Mouse (Mus musculus) kidney, adult 2 months (tissue): ENCODE results near the gene AC109138.7. TPM values are rescaled to one million over a fixed set of nuclear protein-coding genes. Genes with fewer than 3 reads are reported as not detected.
"Not testable (repeated sequence)": the region's sequence is repeated elsewhere in the genome, so short reads cannot be mapped to it uniquely, and the experiment has no call there.

Experiments
- DNase-seq: peaks from one replicate; pipeline ENCODE4 v3.0.0; 2021
- H3K27ac ChIP-seq: fragments of 200-500 bp; 2 replicates; pipeline ENCODE4 v1.5.1; 2012; ENCODE audit warnings: low read depth, low read length, control low read depth, inconsistent platforms; ENCODE audit not compliant: insufficient read depth
- H3K27me3 ChIP-seq: fragments of 200-500 bp; replicated peaks from 2 replicates; pipeline ENCODE4 v1.6.1; 2012; ENCODE audit warnings: mild to moderate bottlenecking, moderate library complexity, low read length, inconsistent platforms; ENCODE audit not compliant: control insufficient read depth, insufficient read depth
- H3K36me3 ChIP-seq: fragments of 200-500 bp; 2 replicates; pipeline ENCODE4 v1.6.1; 2012; ENCODE audit warnings: mild to moderate bottlenecking, moderate library complexity, low read length, inconsistent platforms; ENCODE audit not compliant: control insufficient read depth, insufficient read depth
- H3K4me1 ChIP-seq: fragments of 200-500 bp; 2 replicates; pipeline ENCODE4 v1.6.1; 2011; ENCODE audit warnings: low read length; ENCODE audit not compliant: control insufficient read depth, insufficient read depth
- H3K4me3 ChIP-seq: fragments of 200-500 bp; 2 replicates; pipeline ENCODE4 v1.5.1; 2011; ENCODE audit warnings: mild to moderate bottlenecking, low read depth, low read length, control low read depth; ENCODE audit not compliant: insufficient read depth
- CTCF ChIP-seq: fragments of 200-500 bp; conservative IDR thresholded peaks from 2 replicates; pipeline ENCODE4 v1.5.1; 2011; ENCODE audit warnings: low read depth, mild to moderate bottlenecking, control low read depth, low read length, moderate library complexity, mixed read lengths; ENCODE audit not compliant: insufficient read depth, insufficient read length
- POLR2A ChIP-seq: fragments of 200-500 bp; IDR thresholded peaks from one replicate; pipeline ENCODE4 v1.6.1; 2011; ENCODE audit warnings: low read depth, low read length, control low read depth
- WGBS: fragments of 180-500 bp; shearing (Covaris S2); methylation state at CpG from one replicate; pipeline ENCODE4 v1.1.7; 2018; 5-methylcytosine and 5-hydroxymethylcytosine counted together
- polyA plus RNA-seq: library from polyadenylated mRNA; depleted of rRNA; stranded (reverse); fragments of >200 nt; gene quantifications from 2 replicates; pipeline ENCODE4 v1.2.3, GENCODE M21; 2012

The AC109138.7 gene
- polyA plus RNA-seq, 1 experiment: 3.4 TPM

- WGBS: 71% methylated on average over 4 of the region's 4 CpGs
- TF ChIP-seq CTCF: no peak
- no peak for TF ChIP-seq POLR2A
- no peaks in the 10 kb centered on the region for H3K36me3 ChIP-seq
These were observed 20.4 kb downstream of the AC109138.7 start for GRCm38 (mm10) chr19:4234548-4234947.

GRCm38 (mm10) chr19:4240247-4240668 lies 26.1 kb downstream of the AC109138.7 start:
- TF ChIP-seq CTCF: no peak
- no peak for TF ChIP-seq POLR2A
- no peak for DNase-seq
- no peak overlapping the region for H3K4me3 ChIP-seq
- H3K36me3 ChIP-seq: no peaks in the 10 kb centered on the region
- WGBS: 55% methylated on average over 8 of the region's 8 CpGs
- H3K27ac ChIP-seq: no peak overlapping the region
- H3K4me1 ChIP-seq: no peaks in the 10 kb centered on the region
- H3K27me3 ChIP-seq: no peaks in the 10 kb centered on the region

More at GRCm38 (mm10) chr19:4234548-4234947, 20.4 kb downstream of the AC109138.7 start:
- Histone ChIP-seq H3K27me3 (no peaks in the 10 kb centered on the region), H3K27ac (no peak overlapping the region), H3K4me3 (no peak overlapping the region), H3K4me1 (peaks cover 11% of the 10 kb centered on the region)
- no peak for DNase-seq

- no peaks in the 10 kb centered on the region for H3K36me3 ChIP-seq
- no peak overlapping the region for H3K27ac ChIP-seq
- H3K27me3 ChIP-seq: no peaks in the 10 kb centered on the region
- DNase-seq: no peak
- WGBS: 79% methylated on average over 3 of the region's 3 CpGs
- TF ChIP-seq POLR2A (no peak), CTCF (no peak)
- H3K4me3 ChIP-seq: no peak overlapping the region
- H3K4me1 ChIP-seq: no peaks in the 10 kb centered on the region
These were observed 28.3 kb downstream of the AC109138.7 start for GRCm38 (mm10) chr19:4242416-4242815.

GRCm38 (mm10) chr19:4244775-4245174 lies 30.6 kb downstream of the AC109138.7 start:
- Histone ChIP-seq H3K27ac (no peak overlapping the region), H3K36me3 (no peaks in the 10 kb centered on the region), H3K4me1 (no peaks in the 10 kb centered on the region), H3K27me3 (no peaks in the 10 kb centered on the region), H3K4me3 (no peak overlapping the region)
- no peak for DNase-seq
- WGBS: 91% methylated on average over 6 of the region's 6 CpGs
- TF ChIP-seq CTCF (no peak), POLR2A (no peak)

- no peaks in the 10 kb centered on the region for H3K4me1 ChIP-seq
- 69% methylated on average over 1 of the region's 1 CpGs for WGBS
These were observed 32.9 kb downstream of the AC109138.7 start for GRCm38 (mm10) chr19:4247010-4247409.

GRCm38 (mm10) chr19:4248683-4249082 lies 34.5 kb downstream of the AC109138.7 start:
- H3K4me3 ChIP-seq, H3K27ac ChIP-seq, H3K4me1 ChIP-seq, H3K36me3 ChIP-seq, H3K27me3 ChIP-seq: not testable (repeated sequence)
- 51% methylated on average over 1 of the region's 1 CpGs for WGBS
- DNase-seq: peak; percentile 31

More at GRCm38 (mm10) chr19:4247010-4247409, 32.9 kb downstream of the AC109138.7 start:
- H3K4me3 ChIP-seq: no peak overlapping the region
- peak; percentile 10 for DNase-seq
- no peak overlapping the region for H3K27ac ChIP-seq
- TF ChIP-seq CTCF: no peak
- TF ChIP-seq POLR2A: no peak
- H3K27me3 ChIP-seq: no peaks in the 10 kb centered on the region
- no peaks in the 10 kb centered on the region for H3K36me3 ChIP-seq

GRCm38 (mm10) chr19:4254230-4254629 lies 40.1 kb downstream of the AC109138.7 start:
- no peak for DNase-seq
- no peak overlapping the region for H3K27ac ChIP-seq
- no peak for TF ChIP-seq CTCF
- TF ChIP-seq POLR2A: no peak
- 93% methylated on average over 7 of the region's 7 CpGs for WGBS
- no peak overlapping the region for H3K4me3 ChIP-seq
- no peaks in the 10 kb centered on the region for H3K27me3 ChIP-seq
- no peaks in the 10 kb centered on the region; the same call in 1 of the 2 replicates for H3K4me1 ChIP-seq
- no peaks in the 10 kb centered on the region for H3K36me3 ChIP-seq
